8 mouse cellular contexts compared by ENCODE assay signal in genomic region chr9:86583740-86584139, GRCm38 (mm10). TPM values are rescaled to one million over a fixed set of nuclear protein-coding genes. Genes with fewer than 3 reads are reported as not detected.
DNase-seq lines count a peak whose midpoint lies in the region; ATAC-seq and TF ChIP-seq lines count a peak whose summit lies in the region.

No protein-coding gene starts in this region.

- H3K36me3 ChIP-seq in testis, adult 2 months (ENCODE audit: control insufficient read depth, insufficient read depth, low read length): no peaks in the 10 kb centered on the region; the same call in none of the 2 replicates
- no peaks in the 10 kb centered on the region for H3K36me3 ChIP-seq in intestine, embryonic 16.5 days (ENCODE audit: control insufficient read depth, insufficient read depth, low read length)
- no peaks in the 10 kb centered on the region for H3K36me3 ChIP-seq in midbrain, embryonic 15.5 days (replicated peaks)

- ATAC-seq in intestine, embryonic 16.5 days: peak; percentile 64
- peak; percentile 76 for ATAC-seq in midbrain, embryonic 15.5 days (replicated peaks)

- no peaks in the 10 kb centered on the region for H3K9me3 ChIP-seq in intestine, embryonic 16.5 days (ENCODE audit: control insufficient read depth, low read length)
- H3K9me3 ChIP-seq in midbrain, embryonic 15.5 days: no peaks in the 10 kb centered on the region

- no peaks in the 10 kb centered on the region for H3K27me3 ChIP-seq in testis, adult 2 months (ENCODE audit: control insufficient read depth, insufficient read depth, low read length)
- no peaks in the 10 kb centered on the region for H3K27me3 ChIP-seq in intestine, embryonic 16.5 days (replicated peaks; ENCODE audit: control insufficient read depth, insufficient read depth, low read length)
- H3K27me3 ChIP-seq in midbrain, embryonic 15.5 days (replicated peaks): no peaks in the 10 kb centered on the region

- DNase-seq in testis, postnatal 14 days (ENCODE audit: low spot score): no peak
- peak; percentile 81 to 84 for DNase-seq in cerebellum, postnatal 10 days
- DNase-seq in frontal cortex, postnatal 25 days (ENCODE audit: low spot score in 2 of 2): peak; percentile 43 to 61
- peak; percentile 47 to 57 for DNase-seq in left cerebral cortex, postnatal 36 days (ENCODE audit: low spot score in 2 of 2)
- DNase-seq in spleen, adult 12 weeks (ENCODE audit: low spot score): peak; percentile 15

- WGBS in intestine, embryonic 16.5 days: 62% methylated on average over 3 of the region's 3 CpGs
- WGBS in midbrain, embryonic 15.5 days: 54% methylated on average over 3 of the region's 3 CpGs

- H3K4me2 ChIP-seq in intestine, embryonic 16.5 days (ENCODE audit: low read depth, low read length): no peak overlapping the region
- H3K4me2 ChIP-seq in midbrain, embryonic 15.5 days: no peak overlapping the region

- TF ChIP-seq CTCF in testis, adult 2 months (IDR thresholded peaks at IDR 0.05; ENCODE audit: control insufficient read depth, insufficient read depth, insufficient replicate concordance, low read depth, low read length): peak; percentile 74; the same call in 1 of the 2 replicates

- no peak overlapping the region for H3K27ac ChIP-seq in testis, adult 2 months (ENCODE audit: control insufficient read depth, insufficient read depth, low read depth, low read length)
- no peak overlapping the region for H3K27ac ChIP-seq in intestine, embryonic 16.5 days (ENCODE audit: low read length)
- no peak overlapping the region for H3K27ac ChIP-seq in midbrain, embryonic 15.5 days

- H3K4me1 ChIP-seq in testis, adult 2 months (ENCODE audit: control insufficient read depth, insufficient read depth, low read length): no peaks in the 10 kb centered on the region
- no peaks in the 10 kb centered on the region for H3K4me1 ChIP-seq in intestine, embryonic 16.5 days (ENCODE audit: control insufficient read depth, insufficient read depth, low read length)
- H3K4me1 ChIP-seq in midbrain, embryonic 15.5 days: no peaks in the 10 kb centered on the region

- no peak overlapping the region for H3K4me3 ChIP-seq in testis, adult 2 months (ENCODE audit: control insufficient read depth, low read depth, low read length)
- no peak overlapping the region for H3K4me3 ChIP-seq in intestine, embryonic 16.5 days (ENCODE audit: low read length)
- H3K4me3 ChIP-seq in midbrain, embryonic 15.5 days: no peak overlapping the region

- no peak overlapping the region for H3K9ac ChIP-seq in intestine, embryonic 16.5 days (ENCODE audit: low read depth, low read length)
- no peak overlapping the region for H3K9ac ChIP-seq in midbrain, embryonic 15.5 days

- intact Hi-C loops in left cerebral cortex, postnatal 36 days (cut with DNase I): no loop called here

- TF ChIP-seq POLR2A in testis, adult 2 months (IDR thresholded peaks at IDR 0.05; ENCODE audit: control insufficient read depth, low read depth, low read length): no peak

RNA-seq across cellular contexts. Expression of gene Rwdd2a, which starts 11.9 kb away (rescaled TPM):
- polyA plus RNA-seq in testis, adult 2 months (2012; rRNA removed): 59.0 and 61.4 TPM in 2 replicates
- 2.9 and 3.0 TPM in 2 replicates for polyA plus RNA-seq in intestine, embryonic 16.5 days (2015; fragmentation: Nextera tagmentation; extraction: Ambion mirVana)
- total RNA-seq in left cerebral cortex, postnatal 36 days (2021): 10 to 100 TPM; 26.0 to 27.9 TPM
- 16.8 and 17.6 TPM in 2 replicates for polyA plus RNA-seq in midbrain, embryonic 15.5 days (2015; fragmentation: Nextera tagmentation; extraction: Ambion mirVana)

RNA-seq across cellular contexts. Expression of gene Pgm3, which starts 12.1 kb away (rescaled TPM):
- 5.2 and 6.2 TPM in 2 replicates for polyA plus RNA-seq in testis, adult 2 months (2012; rRNA removed)
- 49.1 and 50.6 TPM in 2 replicates for polyA plus RNA-seq in intestine, embryonic 16.5 days (2015; fragmentation: Nextera tagmentation; extraction: Ambion mirVana)
- 10 to 100 TPM; 18.0 to 18.3 TPM for total RNA-seq in left cerebral cortex, postnatal 36 days (2021)
- polyA plus RNA-seq in midbrain, embryonic 15.5 days (2015; fragmentation: Nextera tagmentation; extraction: Ambion mirVana): 32.5 and 36.1 TPM in 2 replicates
